Mouse (Mus musculus): Measurements from ENCODE around the gene Zfp120.
"Not testable (repeated sequence)": the region's sequence is repeated elsewhere in the genome, so short reads cannot be mapped to it uniquely, and the experiment has no call there.

The Zfp120 gene

GRCm38 (mm10) chr2:150136435-150136897, at the start of gene Zfp120:
Gene Zfp120, minus strand, starts transcription at chr2:150136708.
- peak; percentile 77 to 84 for DNase-seq

GRCm38 (mm10) chr2:150181570-150181999, 45.1 kb upstream of the Zfp120 start, which contains the start of gene Gm14139:
Gene Gm14139, plus strand, starts transcription at chr2:150181755.
- DNase-seq = not testable (repeated sequence)

GRCm38 (mm10) chr2:150181046-150181445, 44.5 kb upstream of the Zfp120 start:
- DNase-seq = not testable (repeated sequence)

GRCm38 (mm10) chr2:150179579-150179978, 43.1 kb upstream of the Zfp120 start, which contains the start of gene Gm10770:
Gene Gm10770, minus strand, starts transcription at chr2:150179679.
- DNase-seq = not testable (repeated sequence)

- no peak for DNase-seq
These were observed 37.3 kb upstream of the Zfp120 start for GRCm38 (mm10) chr2:150173833-150174232.

- no peak for DNase-seq
These were observed 30.2 kb upstream of the Zfp120 start for GRCm38 (mm10) chr2:150166703-150167102.

- no peak for DNase-seq
These were observed 3.7 kb downstream of the Zfp120 start for GRCm38 (mm10) chr2:150132773-150133172.

GRCm38 (mm10) chr2:150132002-150132401, 4.5 kb downstream of the Zfp120 start:
- DNase-seq = not testable (repeated sequence)

- DNase-seq = peak in 1 of 2 experiments; percentile 9
These were observed 25.1 kb downstream of the Zfp120 start for GRCm38 (mm10) chr2:150111247-150111912.

GRCm38 (mm10) chr2:150099618-150100017, 36.9 kb downstream of the Zfp120 start:
- DNase-seq = not testable (repeated sequence)
